Mouse (Mus musculus) neural tube, embryonic 15.5 days (tissue): Measurements from ENCODE around the gene Clca4a. TPM values are rescaled to one million over a fixed set of nuclear protein-coding genes. Genes with fewer than 3 reads are reported as not detected.
"Not testable (repeated sequence)": the region's sequence is repeated elsewhere in the genome, so short reads cannot be mapped to it uniquely, and the experiment has no call there.

Source experiments
- ATAC-seq: fragments of 200-750 bp; cut with Nextera tagmentation; 2 replicates; pipeline ENCODE4 v1.8.0; 2017; ENCODE audit warnings: mild to moderate bottlenecking, moderate TSS enrichment, moderate library complexity; ENCODE audit not compliant: low FRiP score
- H3K27ac ChIP-seq: fragments of 300-500 bp; sonication (generic); replicated peaks from 2 replicates; pipeline ENCODE4 v1.5.1; 2015; ENCODE audit warnings: mild to moderate bottlenecking, inconsistent platforms
- H3K27me3 ChIP-seq: fragments of 300-500 bp; sonication (generic); replicated peaks from 2 replicates; pipeline ENCODE4 v1.6.1; 2015; ENCODE audit warnings: inconsistent platforms
- H3K36me3 ChIP-seq: fragments of 300-500 bp; sonication (generic); 2 replicates; pipeline ENCODE4 v1.6.1; 2015; ENCODE audit warnings: inconsistent platforms
- H3K4me1 ChIP-seq: fragments of 300-500 bp; sonication (generic); 2 replicates; pipeline ENCODE4 v1.6.1; 2015; ENCODE audit warnings: inconsistent platforms
- H3K4me2 ChIP-seq: fragments of 300-500 bp; sonication (generic); 2 replicates; pipeline ENCODE4 v1.6.1; 2015; ENCODE audit warnings: inconsistent platforms, mild to moderate bottlenecking, moderate library complexity
- H3K4me3 ChIP-seq: fragments of 300-500 bp; sonication (generic); replicated peaks from 2 replicates; pipeline ENCODE4 v1.5.1; 2015; ENCODE audit warnings: mild to moderate bottlenecking, inconsistent platforms
- H3K9ac ChIP-seq: fragments of 300-500 bp; sonication (generic); replicated peaks from 2 replicates; pipeline ENCODE4 v1.6.1; 2015; ENCODE audit warnings: mild to moderate bottlenecking, inconsistent platforms
- H3K9me3 ChIP-seq: fragments of 300-500 bp; sonication (generic); replicated peaks from 2 replicates; pipeline ENCODE4 v1.6.1; 2016; ENCODE audit warnings: inconsistent platforms
- WGBS: fragments of 180-500 bp; shearing (Covaris S2); methylation state at CpG from one replicate; pipeline ENCODE4 v1.1.7; 2015; ENCODE audit warnings: mixed read lengths; 5-methylcytosine and 5-hydroxymethylcytosine counted together
- polyA plus RNA-seq: library from polyadenylated mRNA; unstranded; fragments of >200 nt; fragmentation: Nextera tagmentation; extraction: Ambion mirVana; gene quantifications from 2 replicates; pipeline ENCODE4 v1.2.1, GENCODE M21; 2015

Clca4a gene
- polyA plus RNA-seq, 1 experiment from 2014 or later: not detected

DNA sequence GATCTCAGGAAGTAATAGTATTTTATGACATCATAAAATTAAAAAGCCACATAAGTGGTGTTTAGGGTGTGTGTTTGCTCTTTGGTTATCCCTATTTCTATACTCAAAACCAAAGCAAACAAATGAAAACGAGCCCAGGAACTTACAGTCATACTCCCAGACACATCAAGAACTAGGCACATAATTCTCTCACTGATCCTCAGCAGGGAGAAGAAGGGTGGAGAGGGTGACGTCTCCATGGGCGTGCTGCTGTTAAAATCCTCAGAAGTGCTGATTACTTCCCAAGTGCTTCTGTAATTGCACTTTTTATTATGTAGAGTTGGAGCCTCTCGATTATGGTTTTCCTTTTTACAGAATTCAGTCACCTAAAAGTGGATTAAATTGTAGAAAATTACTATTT lies 8.8 kb downstream of the Clca4a start:
- Histone ChIP-seq H3K36me3 (no peaks in the 10 kb centered on the region), H3K4me1 (no peaks in the 10 kb centered on the region), H3K9me3 (no peaks in the 10 kb centered on the region), H3K9ac (no peak overlapping the region), H3K27me3 (no peaks in the 10 kb centered on the region), H3K4me3 (no peak overlapping the region), H3K4me2 (no peak overlapping the region), H3K27ac (no peak overlapping the region)
- WGBS: 35% methylated on average over 4 of the region's 4 CpGs
- no peak for ATAC-seq

GRCm38 (mm10) chr3:144950829-144951228 lies 24.0 kb downstream of the Clca4a start:
- Histone ChIP-seq H3K9ac (no peak overlapping the region), H3K27me3 (no peaks in the 10 kb centered on the region), H3K36me3 (no peaks in the 10 kb centered on the region), H3K4me1 (no peaks in the 10 kb centered on the region), H3K4me2 (no peak overlapping the region), H3K4me3 (no peak overlapping the region), H3K9me3 (no peaks in the 10 kb centered on the region), H3K27ac (no peak overlapping the region)
- WGBS: 70% methylated on average over 4 of the region's 4 CpGs
- no peak for ATAC-seq

- not testable (repeated sequence) for H3K27ac ChIP-seq, H3K27me3 ChIP-seq, H3K9me3 ChIP-seq, H3K9ac ChIP-seq, H3K36me3 ChIP-seq, ATAC-seq, H3K4me1 ChIP-seq, H3K4me2 ChIP-seq, H3K4me3 ChIP-seq
- WGBS: 30% methylated on average over 5 of the region's 5 CpGs
Observed at GRCm38 (mm10) chr3:144947376-144947775, 27.5 kb downstream of the Clca4a start.

DNA sequence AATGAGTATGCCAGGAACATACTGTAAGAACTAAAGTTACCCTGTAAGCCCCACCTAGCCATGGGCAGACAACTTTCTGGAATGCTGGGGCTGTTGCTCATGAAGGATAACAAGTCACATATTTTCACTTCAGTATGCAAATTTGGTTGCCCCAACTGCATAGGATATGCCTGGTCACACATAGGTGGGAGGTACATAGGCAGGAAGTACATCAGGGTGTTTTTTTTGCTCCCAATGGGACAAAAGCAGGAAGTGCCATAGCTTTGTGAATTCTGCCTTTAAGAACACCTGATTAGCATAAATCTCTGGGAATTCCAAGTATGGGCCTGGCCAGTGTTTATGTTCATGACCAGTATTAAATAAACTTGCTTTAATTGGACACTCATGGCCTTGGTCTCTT lies 41.2 kb downstream of the Clca4a start:
- H3K9me3 ChIP-seq, H3K4me3 ChIP-seq, H3K4me1 ChIP-seq, H3K27me3 ChIP-seq, H3K4me2 ChIP-seq, ATAC-seq, H3K36me3 ChIP-seq, H3K9ac ChIP-seq, H3K27ac ChIP-seq: not testable (repeated sequence)

DNA sequence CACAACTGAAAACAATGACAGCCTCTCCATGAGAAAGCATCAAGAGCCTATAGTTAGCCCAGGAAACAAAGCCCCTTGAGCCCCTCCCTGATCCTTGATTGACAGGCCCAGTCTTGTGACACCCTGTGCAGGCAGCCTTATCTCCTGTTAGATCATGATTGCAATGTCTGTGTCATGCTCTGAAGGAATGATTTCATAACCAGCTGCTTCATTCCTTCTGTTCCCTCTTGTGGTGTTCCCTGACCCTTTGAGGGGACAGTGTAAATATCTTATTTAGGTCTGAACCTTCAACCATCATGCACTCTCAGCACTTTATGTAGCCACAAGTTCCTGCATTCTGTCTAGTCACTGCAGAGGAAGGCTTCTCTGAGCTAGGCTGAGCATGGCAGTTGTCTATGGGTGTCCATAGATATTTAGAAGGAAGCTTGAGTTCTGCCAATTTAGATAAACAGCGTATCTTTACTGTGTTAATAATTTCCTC lies 41.8 kb downstream of the Clca4a start:
- H3K27ac ChIP-seq: no peak overlapping the region
- H3K27me3 ChIP-seq: no peaks in the 10 kb centered on the region
- no peak overlapping the region for H3K9ac ChIP-seq
- WGBS: 100% methylated on average over 1 of the region's 1 CpGs
- H3K4me2 ChIP-seq: no peak overlapping the region
- no peaks in the 10 kb centered on the region for H3K9me3 ChIP-seq
- H3K36me3 ChIP-seq: no peaks in the 10 kb centered on the region
- H3K4me3 ChIP-seq: no peak overlapping the region
- ATAC-seq: no peak
- H3K4me1 ChIP-seq: no peaks in the 10 kb centered on the region

DNA sequence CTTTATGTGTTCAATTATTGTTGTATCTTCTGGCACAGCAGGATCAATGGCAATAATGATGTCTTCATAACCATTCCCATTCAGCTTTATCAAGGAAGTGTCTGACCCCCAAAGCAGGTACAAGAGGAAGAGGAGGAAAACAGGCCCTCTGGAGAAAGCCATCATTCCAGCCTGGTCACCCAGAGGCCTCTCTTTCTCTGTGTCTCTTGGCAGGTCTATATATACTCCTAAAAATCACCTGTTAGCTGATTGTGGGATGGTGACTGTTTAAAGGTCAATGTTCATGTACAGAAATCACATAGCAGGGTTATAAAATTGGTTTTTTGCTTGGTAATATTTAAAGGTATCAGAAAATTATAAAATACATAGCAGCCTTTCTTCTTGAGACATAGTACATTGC lies 42.5 kb downstream of the Clca4a start, which contains the start of gene Clca4b:
Clca4b (minus strand) TSS at position 195 of the 400 bp plus-strand sequence.
- Histone ChIP-seq H3K9me3 (no peaks in the 10 kb centered on the region), H3K4me2 (no peak within 1 kb of the TSS)
- no peak for ATAC-seq

GRCm38 (mm10) chr3:144914014-144914413 lies 60.8 kb downstream of the Clca4a start:
- WGBS: 92% methylated on average over 2 of the region's 2 CpGs
- Histone ChIP-seq H3K4me2 (no peak overlapping the region), H3K9ac (no peak overlapping the region), H3K4me1 (no peaks in the 10 kb centered on the region), H3K36me3 (no peaks in the 10 kb centered on the region), H3K27me3 (no peaks in the 10 kb centered on the region), H3K27ac (no peak overlapping the region), H3K4me3 (no peak overlapping the region), H3K9me3 (no peaks in the 10 kb centered on the region)
- ATAC-seq: no peak

More for the DNA sequence above, 42.5 kb downstream of the Clca4a start, which contains the start of gene Clca4b:
- Histone ChIP-seq H3K4me1 (no peaks in the 10 kb centered on the region), H3K9ac (no peak within 1 kb of the TSS), H3K27ac (no peak within 1 kb of the TSS), H3K27me3 (no peaks in the 10 kb centered on the region), H3K4me3 (no peak within 1 kb of the TSS), H3K36me3 (no peaks in the 10 kb centered on the region)

Other genes starting within 250 kb of the Clca4a start
- gene Clca3a1, start 214.1 kb downstream of the Clca4a start, polyA plus RNA-seq: 0.27 and 0.79 TPM in 2 replicates
- 0.13 and 1.00 TPM in 2 replicates for gene Clca3a2, start 155.6 kb downstream of the Clca4a start, polyA plus RNA-seq
- 0.31 TPM in 1 of 2 replicates, not detected in the other for gene Clca3b, start 125.7 kb downstream of the Clca4a start, polyA plus RNA-seq
- gene Clca4b, start 42.5 kb downstream of the Clca4a start, polyA plus RNA-seq: not detected in 2 replicates
- gene Clca1, start 57.7 kb upstream of the Clca4a start, polyA plus RNA-seq: 0.47 TPM in 1 of 2 replicates, not detected in the other
- gene Clca2, start 124.4 kb upstream of the Clca4a start, polyA plus RNA-seq: 0.55 TPM in 1 of 2 replicates, not detected in the other
- 10.2 and 11.3 TPM in 2 replicates for gene Odf2l, start 143.5 kb upstream of the Clca4a start, polyA plus RNA-seq